Mouse (Mus musculus) spleen, adult 2 months (tissue): ENCODE results near the gene Neil1.

ENCODE experiments used
- CTCF ChIP-seq: fragments of 200-500 bp; IDR thresholded peaks from 2 replicates; pipeline ENCODE4 v1.5.1; 2011; ENCODE audit warnings: mild to moderate bottlenecking, inconsistent platforms; ENCODE audit not compliant: insufficient read depth, insufficient read length, insufficient replicate concordance; ENCODE audit errors: extremely low read depth
- POLR2A ChIP-seq: fragments of 200-500 bp; IDR thresholded peaks from 2 replicates; pipeline ENCODE4 v1.6.1; 2011; ENCODE audit warnings: low read depth, low read length, inconsistent platforms

- no peak for TF ChIP-seq POLR2A
- TF ChIP-seq CTCF, result no peak
Observed at GRCm38 (mm10) chr9:57156383-57156782, 8.3 kb upstream of the Neil1 start.
